Mouse (Mus musculus) midbrain, embryonic 10.5 days (tissue): ENCODE results near the gene Masp1. TPM values are rescaled to one million over a fixed set of nuclear protein-coding genes. Genes with fewer than 3 reads are reported as not detected.
A peak's percentile ranks its signal among the peaks of the same experiment; 100 is the strongest.

ENCODE experiments used
- DNase-seq: peaks from one replicate; pipeline ENCODE4 v3.0.0-alpha.2; 2017; ENCODE audit warnings: low spot score
- H3K27ac ChIP-seq: fragments of 300-500 bp; sonication (generic); replicated peaks from 2 replicates; pipeline ENCODE4 v1.5.1; 2016; ENCODE audit warnings: mild to moderate bottlenecking
- H3K27me3 ChIP-seq: fragments of 300-500 bp; sonication (generic); 2 replicates; pipeline ENCODE4 v1.6.1; 2016; ENCODE audit warnings: low read depth, mild to moderate bottlenecking; ENCODE audit not compliant: poor library complexity, severe bottlenecking
- H3K36me3 ChIP-seq: fragments of 300-500 bp; sonication (generic); 2 replicates; pipeline ENCODE4 v1.6.1; 2016; ENCODE audit warnings: mild to moderate bottlenecking, moderate library complexity
- H3K4me1 ChIP-seq: fragments of 300-500 bp; sonication (generic); 2 replicates; pipeline ENCODE4 v1.6.1; 2016
- H3K4me3 ChIP-seq: fragments of 300-500 bp; sonication (generic); 2 replicates; pipeline ENCODE4 v1.5.1; 2016; ENCODE audit warnings: mild to moderate bottlenecking, moderate library complexity
- H3K9me3 ChIP-seq: fragments of 300-500 bp; sonication (generic); replicated peaks from 2 replicates; pipeline ENCODE4 v1.6.1; 2016; ENCODE audit warnings: mild to moderate bottlenecking
- WGBS: fragments of 180-500 bp; shearing (Covaris S2); methylation state at CpG from one replicate; pipeline ENCODE4 v1.1.7; 2016; 5-methylcytosine and 5-hydroxymethylcytosine counted together
- polyA plus RNA-seq: library from polyadenylated mRNA; unstranded; fragments of >200 nt; fragmentation: Nextera tagmentation; extraction: Ambion mirVana; gene quantifications from 2 replicates; pipeline ENCODE4 v1.2.1, GENCODE M21; 2016

Gene Masp1
- polyA plus RNA-seq, 1 experiment from 2014 or later, result 6.4 TPM

DNA sequence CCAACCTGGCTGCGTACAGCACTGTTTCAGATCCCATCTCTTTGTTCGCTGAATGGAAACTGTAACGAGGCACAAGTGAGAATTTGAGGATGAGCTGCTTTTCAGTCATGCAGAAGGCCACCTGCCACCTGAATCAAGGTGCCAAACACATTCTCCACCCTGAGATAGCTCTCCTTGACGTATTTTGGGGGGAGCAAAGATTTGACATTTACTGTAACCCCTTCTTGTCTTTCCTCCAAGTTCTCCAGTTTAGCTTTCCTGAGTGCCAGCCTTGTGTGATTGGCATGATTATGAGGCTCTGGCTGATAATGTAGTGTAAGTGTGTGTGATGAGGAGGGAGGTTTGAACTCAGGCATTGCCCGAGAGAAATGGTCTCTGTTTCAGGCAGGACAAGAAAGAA is 1.5 kb upstream of the Masp1 start:
- Histone ChIP-seq H3K27me3 (peaks cover 34% of the 10 kb centered on the region), H3K36me3 (no peaks in the 10 kb centered on the region), H3K4me1 (peaks cover 36% of the 10 kb centered on the region), H3K4me3 (no peak overlapping the region), H3K27ac (no peak overlapping the region), H3K9me3 (no peaks in the 10 kb centered on the region)
- WGBS, result 91% methylated on average over 5 of the region's 5 CpGs
- no peak for DNase-seq

DNA sequence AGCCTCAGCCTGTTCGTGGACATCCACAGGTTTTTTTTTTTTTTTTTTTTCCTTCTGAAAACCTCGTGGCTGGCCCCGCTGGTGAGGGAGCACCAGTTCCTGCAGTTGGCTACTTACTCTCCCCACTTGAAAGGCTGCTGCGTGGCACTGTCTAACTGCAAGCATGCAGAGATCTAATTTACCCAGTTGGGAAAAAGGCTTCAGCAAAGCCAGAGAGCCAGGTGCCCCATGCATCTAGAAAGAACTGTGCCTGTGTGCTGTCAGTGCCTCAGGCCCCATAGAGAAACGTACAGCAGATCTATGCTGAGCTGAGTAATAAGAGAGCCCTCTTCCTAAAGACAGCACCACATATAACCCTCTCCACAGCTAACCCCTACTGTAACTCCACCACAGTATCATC is 477 bp upstream of the Masp1 start:
- Histone ChIP-seq H3K27me3 (peaks cover 34% of the 10 kb centered on the region), H3K4me1 (peaks cover 36% of the 10 kb centered on the region)
- 22% methylated on average over 5 of the region's 5 CpGs for WGBS

GRCm38 (mm10) chr16:23519771-23520170 is 844 bp downstream of the Masp1 start:
- peaks cover 36% of the 10 kb centered on the region for H3K4me1 ChIP-seq

More for the DNA sequence above, 477 bp upstream of the Masp1 start:
- Histone ChIP-seq H3K9me3 (no peaks in the 10 kb centered on the region), H3K4me3 (no peak overlapping the region; the same call in 1 of the 2 replicates), H3K27ac (peak overlapping the region; percentile 88; the same call in 1 of the 2 replicates), H3K36me3 (no peaks in the 10 kb centered on the region)
- DNase-seq, result peak; percentile 11

DNA sequence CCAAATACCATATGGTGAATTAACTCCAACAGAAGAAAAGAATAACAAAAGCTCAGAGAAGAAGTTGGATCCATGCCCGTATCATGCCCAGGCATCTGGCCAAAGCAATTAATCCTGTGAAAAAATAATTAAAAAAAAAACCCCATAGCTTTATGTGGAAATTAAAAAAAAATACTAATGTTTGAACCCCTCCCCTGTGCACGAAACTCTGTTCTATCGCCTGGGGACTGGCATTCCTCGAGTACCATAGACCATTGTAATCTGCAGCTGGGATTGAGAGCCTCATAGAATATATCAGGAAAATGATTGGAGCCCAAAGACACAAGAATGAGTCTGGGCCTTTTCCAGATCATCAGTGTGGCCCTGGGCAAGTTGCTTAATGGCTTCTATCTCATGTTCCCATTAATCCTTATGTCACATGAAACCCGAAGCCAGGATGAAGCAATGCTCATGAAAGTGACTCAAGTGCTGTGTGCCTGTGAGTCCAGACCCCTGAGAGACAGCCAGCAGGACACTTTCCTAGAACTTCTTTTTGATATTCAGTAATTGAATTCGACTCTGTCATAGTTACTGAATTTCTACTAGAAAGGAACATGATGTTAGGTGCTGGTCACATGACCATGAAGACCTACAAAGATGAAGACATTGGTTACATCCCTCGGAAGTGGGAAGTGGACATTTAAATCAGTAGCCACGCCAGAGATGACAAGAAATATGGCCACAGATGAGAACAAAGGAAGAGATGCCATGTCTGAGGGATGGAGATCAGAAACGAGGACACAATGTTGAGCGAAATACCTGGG is 1.8 kb downstream of the Masp1 start:
- no peak for DNase-seq
- peaks cover 34% of the 10 kb centered on the region for H3K27me3 ChIP-seq
- H3K4me1 ChIP-seq, result peaks cover 36% of the 10 kb centered on the region
- 88% methylated on average over 10 of the region's 10 CpGs for WGBS
- H3K4me3 ChIP-seq, result peak overlapping the region; percentile 59; the same call in 1 of the 2 replicates
- no peaks in the 10 kb centered on the region for H3K36me3 ChIP-seq
- H3K9me3 ChIP-seq, result no peaks in the 10 kb centered on the region
- H3K27ac ChIP-seq, result no peak overlapping the region

More at GRCm38 (mm10) chr16:23519771-23520170, 844 bp downstream of the Masp1 start:
- Histone ChIP-seq H3K4me3 (peak overlapping the region; percentile 59), H3K27ac (peak overlapping the region; percentile 88), H3K36me3 (no peaks in the 10 kb centered on the region), H3K27me3 (peaks cover 34% of the 10 kb centered on the region), H3K9me3 (no peaks in the 10 kb centered on the region)
- no peak for DNase-seq
- WGBS, result 10% methylated on average over 1 of the region's 1 CpGs

DNA sequence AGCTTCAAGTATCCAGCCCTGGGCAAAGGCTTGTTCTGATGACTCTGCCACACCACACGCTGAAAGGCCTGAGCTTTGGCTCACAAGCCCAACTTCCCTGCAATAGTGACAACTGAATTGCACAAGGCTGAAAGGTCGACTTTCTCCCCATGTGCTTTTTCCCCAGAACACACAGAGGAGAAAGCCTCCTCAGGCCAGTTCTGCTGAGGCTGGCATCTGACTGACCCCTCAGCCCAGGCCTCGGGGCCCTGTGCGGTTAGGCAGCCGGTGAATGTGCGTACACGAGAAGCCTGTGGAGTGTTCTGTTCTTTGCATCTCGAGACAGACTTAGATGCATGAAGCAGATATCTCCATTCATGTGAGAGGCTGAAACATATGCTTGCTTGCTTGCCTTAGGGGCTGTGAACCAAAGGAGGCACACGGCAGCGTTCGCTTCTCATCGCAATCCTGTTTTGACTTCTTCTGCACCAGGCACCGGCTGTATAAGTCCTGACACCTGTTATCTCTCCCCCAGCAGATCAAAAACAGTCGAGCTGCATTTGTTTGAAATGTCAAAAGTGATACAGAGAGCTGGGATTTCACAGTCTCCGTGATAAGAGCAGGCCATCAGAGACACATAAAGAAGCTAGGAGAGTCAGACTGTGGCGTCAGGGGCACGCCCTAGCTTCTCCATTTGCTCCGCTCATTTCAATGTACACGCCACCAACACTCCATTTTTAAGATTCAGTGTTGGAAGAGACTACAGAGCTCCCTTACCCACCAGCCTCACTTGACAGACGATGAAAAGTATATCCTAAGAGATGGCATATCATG is 2.7 kb downstream of the Masp1 start:
- H3K4me1 ChIP-seq, result peaks cover 35% of the 10 kb centered on the region
- no peak overlapping the region for H3K4me3 ChIP-seq
- no peak for DNase-seq
- H3K9me3 ChIP-seq, result no peaks in the 10 kb centered on the region
- no peak overlapping the region; the same call in 1 of the 2 replicates for H3K27ac ChIP-seq
- H3K27me3 ChIP-seq, result peaks cover 34% of the 10 kb centered on the region
- no peaks in the 10 kb centered on the region; the same call in 1 of the 2 replicates for H3K36me3 ChIP-seq
- 90% methylated on average over 20 of the region's 20 CpGs for WGBS

DNA sequence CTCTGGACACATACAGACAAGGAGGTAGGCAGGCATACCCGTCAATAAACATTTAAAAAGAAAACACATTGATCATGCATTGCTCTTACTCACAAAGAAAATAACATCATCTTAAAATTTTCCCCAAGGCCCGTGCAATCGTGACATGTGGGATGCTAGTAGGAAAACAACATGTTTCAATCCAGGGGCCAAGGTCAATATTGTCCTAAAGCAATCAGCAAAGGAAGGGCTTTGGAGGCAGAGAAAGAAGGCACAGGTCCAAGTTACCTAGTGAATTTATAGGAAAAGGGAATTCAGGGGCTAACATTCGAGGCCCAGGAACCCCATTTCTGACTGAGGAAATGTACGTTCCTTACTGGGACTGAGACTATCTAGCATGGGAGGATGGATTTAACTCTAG is 3.4 kb downstream of the Masp1 start:
- H3K27ac ChIP-seq, result no peak overlapping the region; the same call in 1 of the 2 replicates
- peaks cover 29% of the 10 kb centered on the region for H3K4me1 ChIP-seq
- H3K36me3 ChIP-seq, result no peaks in the 10 kb centered on the region; the same call in 1 of the 2 replicates

DNA sequence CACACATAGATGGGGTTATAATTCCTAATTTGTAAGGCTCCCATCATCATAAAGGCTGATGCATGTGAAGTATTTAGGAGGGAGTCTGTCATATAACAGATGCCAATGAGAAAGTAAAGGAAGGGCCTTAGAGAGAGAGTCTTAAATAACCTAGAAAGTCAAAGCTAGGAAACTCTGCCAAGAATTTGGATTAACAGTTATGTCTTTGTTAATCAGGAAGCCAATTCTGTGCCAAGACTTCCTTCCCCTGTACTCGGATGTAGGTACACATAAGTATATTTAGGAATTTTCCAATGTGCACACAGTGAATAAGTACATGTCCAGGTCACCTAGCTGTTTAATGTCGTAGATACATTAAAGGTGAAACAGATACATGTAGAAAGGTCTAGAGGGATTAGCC is 4.0 kb downstream of the Masp1 start:
- H3K4me3 ChIP-seq, result no peak overlapping the region
- DNase-seq, result no peak

More for the DNA sequence above, 3.4 kb downstream of the Masp1 start:
- WGBS, result 88% methylated on average over 5 of the region's 5 CpGs
- no peak overlapping the region for H3K4me3 ChIP-seq
- peaks cover 28% of the 10 kb centered on the region for H3K27me3 ChIP-seq
- no peak for DNase-seq
- H3K9me3 ChIP-seq, result no peaks in the 10 kb centered on the region

DNA sequence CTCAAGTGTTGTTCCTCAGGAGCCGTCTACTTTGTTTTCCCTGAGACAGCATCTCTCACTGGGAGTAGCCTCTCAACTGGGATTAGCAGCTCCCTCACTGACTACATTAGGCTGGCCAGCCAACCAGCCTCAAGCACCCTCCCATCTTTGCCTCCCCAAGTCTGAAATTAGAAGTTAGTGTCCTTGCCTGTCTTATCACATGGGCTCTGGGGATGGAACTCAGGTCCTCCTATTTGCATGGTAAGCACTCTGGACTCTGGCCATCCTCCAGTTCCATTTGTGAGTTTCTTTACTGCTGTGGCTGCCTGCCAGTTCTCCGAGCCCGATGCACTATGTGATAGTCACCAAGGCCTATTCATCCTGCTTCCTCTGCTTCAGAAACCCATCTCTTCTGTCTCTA is 4.8 kb downstream of the Masp1 start:
- Histone ChIP-seq H3K27ac (no peak overlapping the region), H3K27me3 (peaks cover 16% of the 10 kb centered on the region; the same call in 1 of the 2 replicates), H3K4me3 (no peak overlapping the region), H3K9me3 (no peaks in the 10 kb centered on the region), H3K36me3 (no peaks in the 10 kb centered on the region; the same call in 1 of the 2 replicates), H3K4me1 (peaks cover 21% of the 10 kb centered on the region)
- 81% methylated on average over 3 of the region's 3 CpGs for WGBS
- no peak for DNase-seq

More for the DNA sequence above, 4.0 kb downstream of the Masp1 start:
- WGBS, result 85% methylated on average over 2 of the region's 2 CpGs
- Histone ChIP-seq H3K36me3 (no peaks in the 10 kb centered on the region; the same call in 1 of the 2 replicates), H3K27ac (no peak overlapping the region), H3K27me3 (peaks cover 22% of the 10 kb centered on the region), H3K9me3 (no peaks in the 10 kb centered on the region), H3K4me1 (peaks cover 29% of the 10 kb centered on the region)

GRCm38 (mm10) chr16:23513401-23513800 is 7.2 kb downstream of the Masp1 start:
- DNase-seq, result no peak
- Histone ChIP-seq H3K4me3 (no peak overlapping the region), H3K4me1 (peaks cover 3% of the 10 kb centered on the region; the same call in 1 of the 2 replicates), H3K36me3 (no peaks in the 10 kb centered on the region; the same call in 1 of the 2 replicates), H3K27me3 (peaks cover 5% of the 10 kb centered on the region; the same call in 1 of the 2 replicates), H3K9me3 (no peaks in the 10 kb centered on the region), H3K27ac (no peak overlapping the region)
- WGBS, result 89% methylated on average over 1 of the region's 1 CpGs

GRCm38 (mm10) chr16:23511166-23511935 is 9.3 kb downstream of the Masp1 start:
- H3K27ac ChIP-seq, result no peak overlapping the region
- no peaks in the 10 kb centered on the region for H3K9me3 ChIP-seq
- no peak for DNase-seq
- H3K36me3 ChIP-seq, result no peaks in the 10 kb centered on the region; the same call in 1 of the 2 replicates
- WGBS, result 71% methylated on average over 4 of the region's 4 CpGs
- 0 out of 2 replicates have a peak, but pooled peaks cover 2% of the 10 kb centered on the region for H3K27me3 ChIP-seq
- no peak overlapping the region for H3K4me3 ChIP-seq
- H3K4me1 ChIP-seq, result peaks cover 7% of the 10 kb centered on the region

DNA sequence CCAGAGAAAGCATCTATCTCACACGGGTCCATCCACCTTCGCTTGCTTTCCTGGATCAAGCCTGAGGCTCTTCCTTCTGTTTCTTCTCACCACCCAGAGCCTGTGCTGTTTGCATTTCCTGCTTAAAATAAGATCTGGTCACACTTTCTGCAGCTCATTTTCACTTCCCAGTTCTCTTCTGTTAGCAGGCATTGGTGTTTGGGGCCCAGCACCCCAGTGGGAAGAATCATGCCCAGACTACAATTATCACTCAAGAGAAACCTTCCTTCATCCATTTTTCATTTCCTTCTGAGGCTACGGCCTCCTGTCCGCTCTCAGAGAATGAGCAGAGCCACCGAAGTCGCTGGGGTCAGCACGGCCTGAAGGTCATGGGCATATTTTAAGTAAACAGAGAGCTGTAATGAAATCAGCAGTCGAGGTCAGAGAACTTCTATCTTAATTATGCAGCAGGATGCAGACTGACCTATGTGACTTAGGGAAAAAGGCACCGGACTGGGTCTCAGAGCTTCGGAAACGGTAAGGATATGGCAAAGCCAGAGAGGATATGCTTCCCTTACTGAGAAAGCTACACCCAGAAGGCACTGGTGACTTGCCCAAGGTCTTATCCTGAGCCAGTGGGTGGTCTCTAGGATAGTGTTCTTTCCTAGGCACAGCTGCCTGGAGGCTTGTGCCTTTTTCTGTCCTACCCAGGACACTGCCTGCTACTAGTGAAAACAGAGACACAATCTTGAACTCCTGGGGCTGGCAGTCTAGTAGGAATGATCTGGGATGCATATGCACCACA is 14.5 kb downstream of the Masp1 start:
- H3K4me3 ChIP-seq, result no peak overlapping the region
- no peaks in the 10 kb centered on the region; the same call in 1 of the 2 replicates for H3K36me3 ChIP-seq
- peak overlapping the region; percentile 83 for H3K27ac ChIP-seq
- 66% methylated on average over 11 of the region's 11 CpGs for WGBS
- H3K9me3 ChIP-seq, result no peaks in the 10 kb centered on the region
- H3K27me3 ChIP-seq, result peaks cover 19% of the 10 kb centered on the region
- peaks cover 39% of the 10 kb centered on the region for H3K4me1 ChIP-seq
- DNase-seq, result no peak
